8 mouse cellular contexts compared by ENCODE assay signal in the genomic region with DNA sequence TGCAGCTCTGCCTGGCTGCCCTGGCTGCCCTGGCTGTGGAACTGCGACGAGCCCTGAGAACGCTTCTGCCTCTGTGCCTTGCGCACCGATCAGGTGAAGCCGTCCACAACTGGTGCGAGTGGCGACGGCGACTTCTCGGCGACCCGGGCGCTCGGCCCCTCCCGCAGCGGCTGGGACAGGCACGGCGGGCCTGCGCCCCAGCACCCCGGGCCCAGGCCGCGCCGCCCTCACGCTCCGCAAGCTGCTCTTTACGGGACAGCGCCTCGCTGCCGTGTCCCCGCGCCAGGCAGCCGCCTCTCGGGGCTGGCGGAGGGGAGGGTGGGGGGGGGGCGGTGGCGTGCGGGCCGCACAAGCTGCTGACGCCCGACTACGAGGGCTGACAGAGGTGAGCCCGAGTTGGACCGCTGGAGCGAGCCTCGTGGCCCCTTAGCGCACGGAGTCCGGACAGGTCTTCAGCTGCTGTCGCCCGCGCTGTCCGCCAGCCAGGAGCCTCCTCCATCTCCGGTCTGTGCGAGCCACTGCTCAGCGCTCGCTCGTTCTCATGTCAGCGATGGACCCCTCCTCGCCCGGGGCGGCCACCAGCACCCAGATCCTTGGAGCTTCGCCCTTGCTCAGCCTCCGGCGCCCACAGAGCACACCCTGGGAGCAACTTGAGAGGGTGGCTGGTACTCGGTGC. TPM values are rescaled to one million over a fixed set of nuclear protein-coding genes. Genes with fewer than 3 reads are reported as not detected.
A peak's percentile ranks its signal among the peaks of the same experiment; 100 is the strongest.
DNase-seq lines count a peak whose midpoint lies in the region; ATAC-seq and TF ChIP-seq lines count a peak whose summit lies in the region.

No protein-coding gene starts in this region.

- peak overlapping the region; percentile 65 for H3K9ac ChIP-seq in hindbrain, postnatal 0 days (replicated peaks; ENCODE audit: low read length)
- H3K9ac ChIP-seq in liver, embryonic 15.5 days = no peak overlapping the region
- peak overlapping the region; percentile 43 for H3K9ac ChIP-seq in neural tube, embryonic 15.5 days (replicated peaks)

- H3K4me2 ChIP-seq in hindbrain, postnatal 0 days (ENCODE audit: low read depth, low read length) = peak overlapping the region; percentile 93
- peak overlapping the region; percentile 67 for H3K4me2 ChIP-seq in liver, embryonic 15.5 days
- H3K4me2 ChIP-seq in neural tube, embryonic 15.5 days = peak overlapping the region; percentile 68

- peak overlapping the region; percentile 76 for H3K4me3 ChIP-seq in gastrocnemius, adult 2 months
- peak overlapping the region; percentile 69 for H3K4me3 ChIP-seq in hindbrain, postnatal 0 days (ENCODE audit: low read length)
- H3K4me3 ChIP-seq in liver, embryonic 15.5 days (replicated peaks) = peak overlapping the region; percentile 40
- H3K4me3 ChIP-seq in neural tube, embryonic 15.5 days (replicated peaks) = peak overlapping the region; percentile 46

- H3K9me3 ChIP-seq in hindbrain, postnatal 0 days (ENCODE audit: low read length) = no peaks in the 10 kb centered on the region
- no peaks in the 10 kb centered on the region for H3K9me3 ChIP-seq in liver, embryonic 15.5 days (replicated peaks)
- H3K9me3 ChIP-seq in neural tube, embryonic 15.5 days (replicated peaks) = no peaks in the 10 kb centered on the region

- no peaks in the 10 kb centered on the region for H3K4me1 ChIP-seq in hindbrain, postnatal 0 days (ENCODE audit: insufficient read depth, low read length)
- no peaks in the 10 kb centered on the region for H3K4me1 ChIP-seq in liver, embryonic 15.5 days (replicated peaks)
- H3K4me1 ChIP-seq in neural tube, embryonic 15.5 days = peaks cover 5% of the 10 kb centered on the region; the same call in 1 of the 2 replicates

- H3K36me3 ChIP-seq in hindbrain, postnatal 0 days (ENCODE audit: insufficient read depth, low read length) = no peaks in the 10 kb centered on the region
- H3K36me3 ChIP-seq in liver, embryonic 15.5 days (replicated peaks) = no peaks in the 10 kb centered on the region
- H3K36me3 ChIP-seq in neural tube, embryonic 15.5 days = no peaks in the 10 kb centered on the region

- intact Hi-C loops in gastrocnemius, adult 2 months (cut with DNase I) = no loop called here

- under 1% methylated on average over 57 of the region's 66 CpGs for WGBS in hindbrain, postnatal 0 days
- WGBS in liver, embryonic 15.5 days (ENCODE audit: insufficient replicate concordance) = 2% methylated on average over 62 of the region's 66 CpGs
- under 1% methylated on average over 39 of the region's 66 CpGs for WGBS in neural tube, embryonic 15.5 days

- H3K27ac ChIP-seq in gastrocnemius, adult 2 months = peak overlapping the region; percentile 91
- peak overlapping the region; percentile 0; the same call in 1 of the 2 replicates for H3K27ac ChIP-seq in hindbrain, postnatal 0 days
- no peak overlapping the region for H3K27ac ChIP-seq in liver, embryonic 15.5 days (replicated peaks)
- H3K27ac ChIP-seq in neural tube, embryonic 15.5 days (replicated peaks) = no peak overlapping the region

- H3K27me3 ChIP-seq in hindbrain, postnatal 0 days (ENCODE audit: insufficient read depth, low read length) = no peaks in the 10 kb centered on the region
- peaks cover 41% of the 10 kb centered on the region for H3K27me3 ChIP-seq in liver, embryonic 15.5 days
- H3K27me3 ChIP-seq in neural tube, embryonic 15.5 days (replicated peaks) = 0 out of 2 replicates have a peak, but pooled peaks cover 6% of the 10 kb centered on the region

- ATAC-seq in hindbrain, postnatal 0 days = peak; percentile 89
- no peak for ATAC-seq in liver, embryonic 15.5 days (ENCODE audit: insufficient read depth)
- peak; percentile 92 for ATAC-seq in neural tube, embryonic 15.5 days (ENCODE audit: low FRiP score)

- DNase-seq in cerebellum, adult 18-20 months = peak; percentile 36 to 49
- no peak for DNase-seq in cerebellum, adult 9-11 months
- peak; percentile 59 for DNase-seq in brain, adult 2 months (ENCODE audit: low read depth, low spot score)
- peak; percentile 78 for DNase-seq in gastrocnemius, adult 2 months
- peak; percentile 51 for DNase-seq in hindbrain, postnatal 0 days (ENCODE audit: low spot score)
- DNase-seq in urinary bladder, postnatal 10 days (ENCODE audit: low spot score) = no peak

- no peak for TF ChIP-seq CTCF in gastrocnemius, adult 2 months (IDR thresholded peaks at IDR 0.05)
- no peak for TF ChIP-seq CTCF in hindbrain, postnatal 0 days (IDR thresholded peaks at IDR 0.05; ENCODE audit: low read depth)

RNA-seq across cellular contexts. Expression of gene Psme4, which starts 16.5 kb away (rescaled TPM):
- 100 to 1,000 TPM; 145 to 206 TPM for total RNA-seq in gastrocnemius, adult 2 months (2021)
- total RNA-seq in hindbrain, postnatal 0 days (2014; rRNA removed) = 34.5 and 37.7 TPM in 2 replicates
- polyA plus RNA-seq in hindbrain, postnatal 0 days (2015; fragmentation: Nextera tagmentation; extraction: Ambion mirVana) = 10.2 and 11.1 TPM in 2 replicates
- polyA plus RNA-seq in liver, embryonic 15.5 days (2015; fragmentation: Nextera tagmentation; extraction: Ambion mirVana) = 7.6 and 9.2 TPM in 2 replicates
- polyA plus RNA-seq in neural tube, embryonic 15.5 days (2015; fragmentation: Nextera tagmentation; extraction: Ambion mirVana) = 13.1 TPM in 2 replicates

Comparison
In these comparisons a context has a peak if more than half of its experiments do, and no peak if none do; other contexts are left out.
1. DNase-seq: peak in cerebellum, adult 18-20 months (2 of 2), brain, adult 2 months (single experiment), gastrocnemius, adult 2 months (single experiment) and hindbrain, postnatal 0 days (single experiment); none in cerebellum, adult 9-11 months (single experiment) and urinary bladder, postnatal 10 days (single experiment).
2. H3K27ac ChIP-seq: peak in gastrocnemius, adult 2 months (single experiment) and hindbrain, postnatal 0 days (single experiment); none in liver, embryonic 15.5 days (single experiment) and neural tube, embryonic 15.5 days (single experiment).
3. Peak in every context shown above with its lines, with median percentiles within 50 percentile points of each other: H3K4me3 ChIP-seq and H3K4me2 ChIP-seq.